Mouse (Mus musculus) forebrain, embryonic 13.5 days (tissue): Measurements from ENCODE around the gene Rps27. TPM values are rescaled to one million over a fixed set of nuclear protein-coding genes. Genes with fewer than 3 reads are reported as not detected.

Experiments used
- ATAC-seq: fragments of 200-750 bp; cut with Nextera tagmentation; 2 replicates; pipeline ENCODE4 v1.8.0; 2017
- H3K27ac ChIP-seq: fragments of 300-500 bp; sonication (generic); 2 replicates; pipeline ENCODE4 v1.5.1; 2015; ENCODE audit warnings: inconsistent platforms, mild to moderate bottlenecking, moderate library complexity
- H3K27me3 ChIP-seq: fragments of 300-500 bp; sonication (generic); 2 replicates; pipeline ENCODE4 v1.6.1; 2015; ENCODE audit warnings: mild to moderate bottlenecking, inconsistent platforms
- H3K36me3 ChIP-seq: fragments of 300-500 bp; sonication (generic); 2 replicates; pipeline ENCODE4 v1.6.1; 2015; ENCODE audit warnings: mild to moderate bottlenecking, inconsistent platforms; ENCODE audit not compliant: poor library complexity, severe bottlenecking
- H3K4me1 ChIP-seq: fragments of 300-500 bp; sonication (generic); 2 replicates; pipeline ENCODE4 v1.6.1; 2015; ENCODE audit warnings: inconsistent platforms
- H3K4me2 ChIP-seq: fragments of 300-500 bp; sonication (generic); 2 replicates; pipeline ENCODE4 v1.6.1; 2015; ENCODE audit warnings: inconsistent platforms, mild to moderate bottlenecking, moderate library complexity
- H3K4me3 ChIP-seq: fragments of 300-500 bp; sonication (generic); 2 replicates; pipeline ENCODE4 v1.5.1; 2015; ENCODE audit warnings: mild to moderate bottlenecking, inconsistent platforms
- H3K9ac ChIP-seq: fragments of 300-500 bp; sonication (generic); 2 replicates; pipeline ENCODE4 v1.6.1; 2015; ENCODE audit warnings: mild to moderate bottlenecking, inconsistent platforms
- H3K9me3 ChIP-seq: fragments of 300-500 bp; sonication (generic); replicated peaks from 2 replicates; pipeline ENCODE4 v1.6.1; 2016; ENCODE audit warnings: inconsistent platforms
- WGBS: fragments of 180-500 bp; shearing (Covaris S2); methylation state at CpG from one replicate; pipeline ENCODE4 v1.1.7; 2015; 5-methylcytosine and 5-hydroxymethylcytosine counted together
- polyA plus RNA-seq: library from polyadenylated mRNA; unstranded; fragments of >200 nt; fragmentation: Nextera tagmentation; extraction: Ambion mirVana; gene quantifications from 2 replicates; pipeline ENCODE4 v1.2.1, GENCODE M21; 2015

Gene Rps27
- polyA plus RNA-seq, 1 experiment from 2014 or later, result 1,420 TPM

- Histone ChIP-seq H3K36me3 (peaks cover 13% of the 10 kb centered on the region), H3K4me1 (no peaks in the 10 kb centered on the region), H3K9me3 (no peaks in the 10 kb centered on the region), H3K9ac (no peak overlapping the region), H3K27ac (no peak overlapping the region), H3K4me3 (no peak overlapping the region), H3K4me2 (no peak overlapping the region), H3K27me3 (no peaks in the 10 kb centered on the region)
- 76% methylated on average over 5 of the region's 5 CpGs for WGBS
- no peak for ATAC-seq
Measured at GRCm38 (mm10) chr3:90203619-90204018, 9.8 kb downstream of the Rps27 start.

DNA sequence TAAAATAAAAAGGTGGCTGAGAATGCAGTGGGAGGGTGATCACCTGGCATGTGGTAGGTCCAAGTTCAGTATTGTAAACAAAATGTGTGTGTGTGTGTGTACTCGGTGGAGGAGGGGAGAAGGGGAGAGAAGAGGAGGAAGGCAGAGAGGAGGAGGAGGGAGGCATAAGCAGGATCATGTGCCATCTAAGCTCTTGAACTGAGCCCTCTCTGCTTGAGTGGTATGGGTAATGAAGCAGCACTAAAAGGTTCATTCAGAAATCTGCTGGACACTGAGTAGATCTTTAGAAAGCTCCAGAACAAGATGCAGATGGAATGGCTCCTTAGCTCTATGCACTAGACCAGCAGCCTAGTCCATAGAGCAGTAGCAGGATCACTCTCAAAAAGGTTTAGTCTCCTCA lies 10.6 kb downstream of the Rps27 start:
- Histone ChIP-seq H3K27ac (no peak overlapping the region), H3K9me3 (no peaks in the 10 kb centered on the region), H3K27me3 (no peaks in the 10 kb centered on the region), H3K9ac (no peak overlapping the region), H3K4me1 (no peaks in the 10 kb centered on the region), H3K36me3 (peaks cover 5% of the 10 kb centered on the region), H3K4me2 (no peak overlapping the region), H3K4me3 (no peak overlapping the region)
- WGBS, result 38% methylated on average over 1 of the region's 1 CpGs
- ATAC-seq, result no peak

GRCm38 (mm10) chr3:90197548-90197947 lies 15.9 kb downstream of the Rps27 start:
- no peaks in the 10 kb centered on the region for H3K27me3 ChIP-seq
- no peaks in the 10 kb centered on the region for H3K36me3 ChIP-seq
- WGBS, result 80% methylated on average over 1 of the region's 1 CpGs
- no peak overlapping the region for H3K4me2 ChIP-seq
- 0 out of 2 replicates have a peak, but pooled peaks cover 5% of the 10 kb centered on the region for H3K4me1 ChIP-seq
- no peak for ATAC-seq
- H3K9me3 ChIP-seq, result no peaks in the 10 kb centered on the region
- H3K4me3 ChIP-seq, result no peak overlapping the region
- no peak overlapping the region for H3K27ac ChIP-seq
- H3K9ac ChIP-seq, result no peak overlapping the region

DNA sequence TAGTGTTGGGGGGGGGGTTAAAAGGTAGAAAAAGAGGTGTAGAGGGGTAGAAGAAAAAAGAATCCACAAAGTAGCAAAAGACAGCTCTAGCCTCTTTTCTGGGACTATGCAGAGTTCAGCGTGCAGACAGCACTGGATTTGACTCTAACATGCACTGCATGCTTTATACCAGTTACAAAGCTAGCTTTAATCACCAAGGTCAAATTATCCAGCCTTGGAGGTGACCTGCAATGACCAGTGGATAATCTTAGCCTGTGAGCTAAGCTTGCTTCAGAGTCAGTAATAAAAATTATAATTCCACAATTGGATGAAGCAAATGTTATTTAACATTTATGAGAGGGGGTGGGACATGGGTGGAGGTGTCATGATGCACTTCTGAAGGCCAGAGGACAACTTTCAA lies 17.8 kb downstream of the Rps27 start:
- H3K9ac ChIP-seq, result no peak overlapping the region
- 71% methylated on average over 1 of the region's 1 CpGs for whole genome bisulfite sequencing

GRCm38 (mm10) chr3:90194759-90195158 lies 18.7 kb downstream of the Rps27 start:
- H3K36me3 ChIP-seq, result no peaks in the 10 kb centered on the region
- no peaks in the 10 kb centered on the region for H3K9me3 ChIP-seq
- no peak overlapping the region for H3K4me2 ChIP-seq
- H3K4me1 ChIP-seq, result 0 out of 2 replicates have a peak, but pooled peaks cover 5% of the 10 kb centered on the region
- H3K27ac ChIP-seq, result no peak overlapping the region
- 27% methylated on average over 4 of the region's 4 CpGs for WGBS
- no peak for ATAC-seq
- no peak overlapping the region for H3K4me3 ChIP-seq
- no peak overlapping the region for H3K9ac ChIP-seq
- H3K27me3 ChIP-seq, result no peaks in the 10 kb centered on the region

More for the DNA sequence above, 17.8 kb downstream of the Rps27 start:
- H3K9me3 ChIP-seq, result no peaks in the 10 kb centered on the region
- no peak overlapping the region for H3K4me3 ChIP-seq
- H3K27ac ChIP-seq, result no peak overlapping the region
- no peaks in the 10 kb centered on the region for H3K27me3 ChIP-seq
- 0 out of 2 replicates have a peak, but pooled peaks cover 5% of the 10 kb centered on the region for H3K4me1 ChIP-seq
- H3K36me3 ChIP-seq, result no peaks in the 10 kb centered on the region
- no peak overlapping the region for H3K4me2 ChIP-seq
- no peak for ATAC-seq

GRCm38 (mm10) chr3:90190859-90191510 lies 22.5 kb downstream of the Rps27 start:
- no peak overlapping the region for H3K4me2 ChIP-seq
- no peak for ATAC-seq

GRCm38 (mm10) chr3:90183581-90183980 lies 29.9 kb downstream of the Rps27 start:
- Histone ChIP-seq H3K4me2 (no peak overlapping the region), H3K4me3 (no peak overlapping the region), H3K9ac (no peak overlapping the region), H3K27ac (no peak overlapping the region), H3K36me3 (no peaks in the 10 kb centered on the region), H3K9me3 (no peaks in the 10 kb centered on the region), H3K4me1 (no peaks in the 10 kb centered on the region), H3K27me3 (no peaks in the 10 kb centered on the region)
- WGBS, result 71% methylated on average over 3 of the region's 3 CpGs
- no peak for ATAC-seq

More at GRCm38 (mm10) chr3:90190859-90191510, 22.5 kb downstream of the Rps27 start:
- Histone ChIP-seq H3K4me3 (no peak overlapping the region), H3K9me3 (no peaks in the 10 kb centered on the region), H3K27me3 (no peaks in the 10 kb centered on the region), H3K36me3 (no peaks in the 10 kb centered on the region), H3K27ac (no peak overlapping the region), H3K9ac (no peak overlapping the region), H3K4me1 (0 out of 2 replicates have a peak, but pooled peaks cover 5% of the 10 kb centered on the region)
- 79% methylated on average over 11 of the region's 11 CpGs for WGBS

DNA sequence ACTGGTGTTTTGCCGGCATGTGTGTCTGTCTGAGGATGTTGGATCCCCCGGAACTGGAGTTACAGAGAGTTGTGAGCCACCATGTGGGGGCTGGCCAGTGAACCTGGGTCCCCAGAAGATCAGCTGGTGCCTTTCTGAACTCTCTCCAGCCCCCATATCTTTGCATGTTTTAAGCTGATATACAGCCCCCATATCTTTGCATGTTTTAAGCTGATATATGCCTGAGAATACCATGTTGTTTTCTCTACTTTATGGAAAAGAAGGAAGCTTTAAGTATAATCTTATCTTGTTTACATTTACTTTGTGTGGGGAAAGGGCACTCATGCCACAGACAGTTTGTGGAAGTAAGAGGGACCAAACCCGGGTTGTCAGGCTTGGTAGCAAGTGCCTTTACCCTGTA lies 33.9 kb downstream of the Rps27 start:
- Histone ChIP-seq H3K4me2 (no peak overlapping the region), H3K9ac (no peak overlapping the region), H3K9me3 (no peaks in the 10 kb centered on the region), H3K4me1 (no peaks in the 10 kb centered on the region), H3K27me3 (no peaks in the 10 kb centered on the region), H3K36me3 (no peaks in the 10 kb centered on the region), H3K4me3 (no peak overlapping the region), H3K27ac (no peak overlapping the region)
- WGBS, result 79% methylated on average over 3 of the region's 3 CpGs
- no peak for ATAC-seq

Other genes starting within 250 kb of the Rps27 start
- gene Hax1, start 214.9 kb downstream of the Rps27 start, polyA plus RNA-seq, result 162 and 167 TPM in 2 replicates
- 224 and 230 TPM in 2 replicates for gene 4933434E20Rik, start 162.0 kb downstream of the Rps27 start, polyA plus RNA-seq
- gene Ubap2l, start 161.0 kb downstream of the Rps27 start, polyA plus RNA-seq, result 164 and 169 TPM in 2 replicates
- gene Tpm3, start 141.0 kb downstream of the Rps27 start, polyA plus RNA-seq, result 449 and 474 TPM in 2 replicates
- 0.34 TPM in 2 replicates for gene Nup210l, start 109.5 kb downstream of the Rps27 start, polyA plus RNA-seq
- gene Rab13, start within 50 bp of the Rps27 start, polyA plus RNA-seq, result 24.3 and 28.4 TPM in 2 replicates
- 102 and 111 TPM in 2 replicates for gene Jtb, start 17.9 kb upstream of the Rps27 start, polyA plus RNA-seq
- 5.2 and 5.8 TPM in 2 replicates for gene Creb3l4, start 29.9 kb upstream of the Rps27 start, polyA plus RNA-seq
- gene Slc39a1, start 34.5 kb upstream of the Rps27 start, polyA plus RNA-seq, result 55.0 and 55.3 TPM in 2 replicates
- 17.2 and 21.5 TPM in 2 replicates for gene Crtc2, start 40.5 kb upstream of the Rps27 start, polyA plus RNA-seq
- gene Dennd4b, start 51.5 kb upstream of the Rps27 start, polyA plus RNA-seq, result 3.1 and 4.5 TPM in 2 replicates
- gene Gatad2b, start 79.5 kb upstream of the Rps27 start, polyA plus RNA-seq, result 18.0 and 18.6 TPM in 2 replicates
- 11.2 and 12.4 TPM in 2 replicates for gene Slc27a3, start 176.3 kb upstream of the Rps27 start, polyA plus RNA-seq
- gene Ints3, start 220.0 kb upstream of the Rps27 start, polyA plus RNA-seq, result 27.8 and 29.3 TPM in 2 replicates